Mouse (Mus musculus) cortical plate, adult 2 months (tissue): ENCODE data around the gene Tcf7. TPM values are rescaled to one million over a fixed set of nuclear protein-coding genes. Genes with fewer than 3 reads are reported as not detected.

Experiments used
- H3K27ac ChIP-seq: fragments of 200-500 bp; 2 replicates; pipeline ENCODE4 v1.5.1; 2012; ENCODE audit warnings: low read length, control low read depth, inconsistent platforms; ENCODE audit not compliant: insufficient read depth
- H3K4me1 ChIP-seq: fragments of 200-500 bp; 2 replicates; pipeline ENCODE4 v1.6.1; 2011; ENCODE audit warnings: low read length; ENCODE audit not compliant: control insufficient read depth, insufficient read depth
- H3K4me3 ChIP-seq: fragments of 200-500 bp; 2 replicates; pipeline ENCODE4 v1.5.1; 2011; ENCODE audit warnings: mild to moderate bottlenecking, low read length, control low read depth; ENCODE audit not compliant: insufficient read depth
- CTCF ChIP-seq: fragments of 200-500 bp; IDR thresholded peaks from 2 replicates; pipeline ENCODE4 v1.5.1; 2011; ENCODE audit warnings: mild to moderate bottlenecking, control low read depth, low read length; ENCODE audit not compliant: insufficient read depth; ENCODE audit errors: extremely low read depth
- POLR2A ChIP-seq: fragments of 200-500 bp; IDR thresholded peaks from 2 replicates; pipeline ENCODE4 v1.6.1; 2011; ENCODE audit warnings: mild to moderate bottlenecking, low read length, control low read depth; ENCODE audit not compliant: insufficient read depth; ENCODE audit errors: extremely low read depth
- polyA plus RNA-seq: library from polyadenylated mRNA; depleted of rRNA; stranded (reverse); fragments of >200 nt; gene quantifications from 2 replicates; pipeline ENCODE4 v1.2.3, GENCODE M21; 2012

Gene Tcf7
- polyA plus RNA-seq, 1 experiment, result 6.1 TPM

DNA sequence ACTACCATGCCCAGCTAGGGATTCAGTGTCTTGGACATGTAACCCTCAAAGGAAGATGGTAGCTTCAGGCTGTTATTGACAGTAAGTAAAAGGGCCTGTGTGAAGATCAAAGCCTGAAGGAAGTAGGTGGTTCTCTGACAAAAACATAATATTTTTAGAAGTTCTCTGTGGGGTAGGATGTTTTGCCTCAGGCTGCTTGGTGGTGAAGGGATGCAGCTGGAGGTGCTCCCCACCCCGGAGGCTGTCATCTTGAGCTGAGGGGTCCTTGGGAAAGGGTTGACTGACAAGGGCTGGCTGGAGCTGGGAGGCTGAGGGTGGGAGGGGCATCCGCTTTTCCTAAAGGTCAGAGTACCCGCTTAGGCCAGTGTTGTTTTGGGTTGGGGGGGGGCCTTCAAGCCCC lies 26.7 kb upstream of the Tcf7 start:
- Histone ChIP-seq H3K4me3 (no peak overlapping the region), H3K4me1 (0 out of 2 replicates have a peak, but pooled peaks cover 1% of the 10 kb centered on the region), H3K27ac (no peak overlapping the region)
- TF ChIP-seq CTCF (no peak), POLR2A (no peak)

DNA sequence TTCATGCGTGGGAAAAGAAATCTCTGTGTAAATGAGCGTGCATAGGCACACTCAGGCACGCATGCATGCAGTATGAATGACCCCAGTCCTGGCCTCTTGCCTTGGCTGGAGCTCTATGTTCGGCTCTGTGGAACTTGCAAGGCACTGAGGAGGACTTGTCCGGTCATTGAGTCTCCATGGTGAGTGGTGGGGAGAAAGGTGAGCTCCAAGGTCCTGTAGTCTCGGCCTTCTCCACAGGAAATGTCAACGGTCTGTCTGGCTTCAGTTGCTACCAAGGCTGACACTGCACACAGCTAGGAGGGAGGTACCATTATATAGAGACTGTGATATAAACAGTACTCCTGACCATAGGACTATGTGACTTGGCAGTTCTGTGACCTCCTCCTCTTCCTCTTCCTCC lies 23.6 kb upstream of the Tcf7 start:
- TF ChIP-seq POLR2A (no peak), CTCF (no peak)
- Histone ChIP-seq H3K27ac (no peak overlapping the region), H3K4me3 (no peak overlapping the region), H3K4me1 (0 out of 2 replicates have a peak, but pooled peaks cover 1% of the 10 kb centered on the region)

DNA sequence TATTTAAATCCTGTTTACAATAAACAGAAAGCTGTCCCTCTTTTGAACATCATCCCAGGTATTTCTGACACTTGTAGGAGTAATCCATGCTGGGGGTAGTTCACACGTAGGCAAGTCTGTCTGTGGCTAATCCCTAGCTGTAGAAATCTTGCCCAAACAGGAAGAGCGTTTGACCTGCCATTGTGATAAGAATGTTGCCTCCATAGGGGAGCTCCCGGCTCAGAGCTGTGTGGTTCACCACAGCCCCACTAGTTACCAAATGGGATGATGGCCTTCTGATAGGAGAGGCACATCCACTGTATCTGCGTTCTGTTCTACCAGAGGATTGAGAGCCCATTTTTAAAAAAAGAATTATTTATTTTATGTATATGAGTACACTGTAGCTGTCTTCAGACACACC lies 22.5 kb upstream of the Tcf7 start:
- Histone ChIP-seq H3K4me1 (0 out of 2 replicates have a peak, but pooled peaks cover 1% of the 10 kb centered on the region), H3K27ac (no peak overlapping the region), H3K4me3 (no peak overlapping the region)
- no peak for TF ChIP-seq CTCF
- no peak for TF ChIP-seq POLR2A

GRCm38 (mm10) chr11:52302668-52303067 lies 19.9 kb upstream of the Tcf7 start:
- Histone ChIP-seq H3K4me1 (no peaks in the 10 kb centered on the region), H3K27ac (no peak overlapping the region), H3K4me3 (no peak overlapping the region)
- TF ChIP-seq POLR2A (no peak), CTCF (no peak)

DNA sequence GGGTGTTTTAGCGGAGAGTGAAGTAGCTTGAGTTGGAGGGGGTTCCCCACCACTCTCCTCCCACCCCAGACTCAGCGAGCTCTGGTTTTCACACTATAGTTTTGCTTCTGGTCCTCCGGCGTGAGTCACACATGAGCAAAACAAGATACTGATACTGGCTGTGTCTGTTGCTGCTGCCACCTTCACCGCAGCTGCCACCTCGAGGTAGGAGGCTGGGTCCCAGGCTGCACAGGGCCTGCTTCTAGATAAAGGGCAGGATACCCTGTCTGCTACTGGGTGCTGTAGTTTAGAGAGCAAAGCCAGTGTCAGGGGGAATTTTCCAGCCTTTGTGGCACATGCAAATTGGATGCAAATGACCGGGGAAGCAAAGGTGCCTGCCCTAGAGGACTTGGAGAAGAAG lies 16.9 kb upstream of the Tcf7 start:
- no peak for TF ChIP-seq CTCF
- no peak for TF ChIP-seq POLR2A
- Histone ChIP-seq H3K4me3 (no peak overlapping the region), H3K4me1 (no peaks in the 10 kb centered on the region), H3K27ac (no peak overlapping the region)

DNA sequence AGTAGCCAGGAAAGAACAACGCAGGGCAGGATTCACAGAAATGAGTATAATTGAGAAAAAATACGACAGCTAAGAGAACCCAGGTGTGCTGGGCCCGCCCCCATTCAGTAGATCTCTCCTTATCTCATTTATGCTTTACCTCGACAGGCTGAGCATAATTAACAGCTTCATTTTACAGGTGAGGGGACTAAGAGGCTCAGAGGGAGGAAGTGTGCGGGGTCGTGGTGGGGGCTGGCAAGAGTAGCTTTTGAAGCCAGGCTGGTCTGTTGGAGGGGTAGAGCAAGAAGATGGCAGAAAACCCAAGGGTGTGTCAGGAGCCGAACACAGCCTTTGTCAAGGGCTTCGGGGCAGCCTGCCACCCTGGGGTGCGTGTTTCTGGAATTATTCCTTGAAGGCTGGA lies 16.1 kb upstream of the Tcf7 start:
- TF ChIP-seq POLR2A (no peak), CTCF (no peak)
- H3K4me3 ChIP-seq, result no peak overlapping the region
- H3K27ac ChIP-seq, result no peak overlapping the region
- no peaks in the 10 kb centered on the region for H3K4me1 ChIP-seq

DNA sequence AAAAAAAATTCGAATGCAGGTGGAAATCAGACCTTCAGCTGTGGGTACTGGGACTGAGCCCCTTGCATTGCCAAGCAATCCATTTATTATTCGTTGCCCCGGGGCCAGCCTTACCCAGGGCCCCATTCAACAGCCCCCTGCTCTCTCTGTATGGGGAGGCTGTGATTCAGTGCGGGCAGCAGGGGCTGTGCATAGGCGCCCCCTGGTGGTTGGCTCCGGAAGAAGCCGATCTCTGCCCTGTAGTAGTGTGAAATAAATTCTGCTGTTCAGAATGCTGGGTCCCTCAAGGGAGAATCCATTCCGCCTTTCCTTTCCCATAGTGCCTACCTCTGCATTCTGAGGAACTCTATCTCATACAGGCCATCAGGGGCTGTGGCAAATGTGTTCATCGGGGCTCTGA lies 14.5 kb upstream of the Tcf7 start:
- H3K27ac ChIP-seq, result no peak overlapping the region
- no peak overlapping the region for H3K4me3 ChIP-seq
- TF ChIP-seq CTCF (peak; percentile 65), POLR2A (no peak)
- H3K4me1 ChIP-seq, result no peaks in the 10 kb centered on the region

GRCm38 (mm10) chr11:52294103-52294502 lies 11.3 kb upstream of the Tcf7 start:
- Histone ChIP-seq H3K27ac (no peak overlapping the region), H3K4me3 (no peak overlapping the region), H3K4me1 (no peaks in the 10 kb centered on the region)
- no peak for TF ChIP-seq POLR2A
- no peak for TF ChIP-seq CTCF

DNA sequence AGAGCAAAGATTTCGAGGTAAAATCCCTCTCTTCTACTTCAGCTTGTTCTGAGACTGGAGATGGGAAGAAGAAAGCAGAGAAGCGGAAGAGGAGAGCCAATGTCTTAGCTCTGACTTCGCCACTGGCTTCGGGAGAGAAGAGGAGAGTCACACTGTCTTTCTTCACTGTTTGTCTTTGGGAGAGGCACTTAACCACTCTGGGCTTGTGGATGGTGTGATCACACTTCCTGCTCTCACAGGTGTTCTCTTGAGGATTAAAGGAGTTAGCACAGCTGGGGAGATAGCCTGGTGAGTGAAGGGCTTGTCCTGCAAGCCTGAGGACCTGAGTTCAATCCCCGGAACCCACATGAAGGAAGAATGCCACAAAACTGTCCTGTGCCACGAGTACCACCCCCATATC lies 10.1 kb upstream of the Tcf7 start:
- Histone ChIP-seq H3K27ac (no peak overlapping the region), H3K4me3 (no peak overlapping the region), H3K4me1 (no peaks in the 10 kb centered on the region)
- TF ChIP-seq CTCF (no peak), POLR2A (no peak)

DNA sequence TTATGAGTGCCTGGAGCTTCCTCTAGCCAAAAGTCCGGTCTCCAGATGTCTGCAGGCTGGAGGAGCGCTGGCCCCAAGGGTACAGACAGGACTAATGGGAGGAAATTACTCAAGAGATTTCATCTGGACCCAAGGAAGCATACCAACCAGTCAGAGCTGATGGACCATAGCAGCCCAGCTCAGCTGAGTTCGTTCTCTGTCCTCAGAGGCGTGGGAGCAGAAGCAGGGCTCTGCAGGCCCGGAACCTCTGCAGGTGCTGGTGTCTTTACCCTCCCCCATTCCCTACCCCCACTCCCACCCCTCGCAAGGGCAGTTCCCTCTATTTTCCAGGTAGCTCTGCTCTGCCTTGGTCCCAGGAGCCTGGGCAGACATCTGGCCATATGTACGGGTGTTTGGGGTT lies 9.5 kb upstream of the Tcf7 start:
- Histone ChIP-seq H3K4me1 (no peaks in the 10 kb centered on the region), H3K27ac (no peak overlapping the region), H3K4me3 (no peak overlapping the region)
- TF ChIP-seq POLR2A (no peak), CTCF (no peak)

GRCm38 (mm10) chr11:52286958-52287305 lies 4.1 kb upstream of the Tcf7 start:
- Histone ChIP-seq H3K27ac (no peak overlapping the region), H3K4me3 (no peak overlapping the region), H3K4me1 (no peaks in the 10 kb centered on the region; the same call in 1 of the 2 replicates)
- no peak for TF ChIP-seq POLR2A
- no peak for TF ChIP-seq CTCF

DNA sequence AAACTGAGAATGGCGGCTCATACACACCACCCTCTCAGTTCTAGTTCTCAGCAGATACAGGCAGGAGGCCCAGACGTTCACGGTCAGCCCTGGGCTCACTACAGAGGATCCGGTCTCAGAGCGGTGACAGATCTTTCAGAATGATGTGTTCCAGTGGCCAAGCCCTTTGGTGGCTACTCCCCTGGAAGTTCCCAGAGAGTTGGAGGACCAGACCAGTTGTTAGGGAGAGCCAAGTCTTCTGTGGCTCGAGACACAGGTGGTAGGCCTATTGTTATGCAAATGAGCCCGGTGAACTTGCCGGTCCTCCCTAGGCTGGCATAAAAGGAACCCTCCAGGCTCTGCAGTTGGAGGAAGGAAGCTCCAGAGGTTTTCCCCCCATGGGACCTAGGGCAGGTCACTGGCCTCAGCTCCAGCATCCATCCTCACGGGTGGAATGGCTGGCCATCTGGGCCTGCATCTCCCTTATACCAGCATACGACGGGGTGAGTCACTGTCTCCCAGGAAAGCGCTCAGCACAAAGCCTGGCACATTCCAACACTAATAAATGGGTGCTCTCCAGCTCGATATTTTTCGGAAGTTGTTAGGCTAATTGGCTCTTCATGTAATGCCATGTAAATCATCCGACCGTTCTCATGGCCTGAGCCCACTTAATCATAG lies 3.6 kb upstream of the Tcf7 start:
- Histone ChIP-seq H3K4me3 (no peak overlapping the region), H3K4me1 (no peaks in the 10 kb centered on the region; the same call in 1 of the 2 replicates), H3K27ac (no peak overlapping the region)
- TF ChIP-seq POLR2A, result no peak
- no peak for TF ChIP-seq CTCF
